Mouse (Mus musculus): ENCODE data around the gene Mms19.

The Mms19 gene

DNA sequence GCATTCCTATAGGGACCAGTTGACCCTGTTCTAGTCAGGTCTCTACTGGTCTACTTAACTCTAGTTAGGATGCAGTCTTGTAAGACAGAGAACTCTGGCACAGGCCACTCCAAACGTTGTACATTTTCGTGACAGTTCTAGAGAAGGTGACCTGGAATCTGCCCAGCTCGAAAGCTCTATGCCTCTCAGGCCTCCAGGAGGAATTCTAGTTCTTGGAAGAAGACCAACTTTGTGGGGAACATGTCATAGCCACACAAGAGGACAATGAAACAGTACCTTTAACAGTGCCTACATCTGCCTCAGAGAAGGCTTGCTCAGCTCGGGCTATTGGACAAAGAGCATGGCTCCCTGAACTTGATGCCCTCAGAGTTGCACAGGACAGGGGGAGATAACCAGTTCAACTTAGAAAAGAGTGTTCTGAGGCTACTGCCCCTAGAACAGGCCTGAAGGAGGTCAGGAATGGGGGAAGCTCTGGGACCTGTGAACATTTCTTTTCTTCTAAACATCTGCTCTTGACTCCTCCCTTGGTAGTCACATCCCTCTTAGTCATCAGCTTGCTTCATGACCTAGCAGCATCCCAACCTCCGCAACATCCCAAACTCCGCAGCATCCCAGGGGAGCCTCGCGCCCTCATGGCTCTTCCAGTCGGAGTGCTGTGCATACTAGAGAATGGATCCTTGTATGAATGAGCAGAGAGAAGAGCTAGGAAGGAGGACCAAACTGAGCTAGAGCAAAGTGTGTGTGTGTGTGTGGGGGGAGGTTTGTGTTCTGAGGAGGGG, 18.0 kb upstream of the Mms19 start:
- DNase-seq (ENCODE audit: low read depth), result no peak

DNA sequence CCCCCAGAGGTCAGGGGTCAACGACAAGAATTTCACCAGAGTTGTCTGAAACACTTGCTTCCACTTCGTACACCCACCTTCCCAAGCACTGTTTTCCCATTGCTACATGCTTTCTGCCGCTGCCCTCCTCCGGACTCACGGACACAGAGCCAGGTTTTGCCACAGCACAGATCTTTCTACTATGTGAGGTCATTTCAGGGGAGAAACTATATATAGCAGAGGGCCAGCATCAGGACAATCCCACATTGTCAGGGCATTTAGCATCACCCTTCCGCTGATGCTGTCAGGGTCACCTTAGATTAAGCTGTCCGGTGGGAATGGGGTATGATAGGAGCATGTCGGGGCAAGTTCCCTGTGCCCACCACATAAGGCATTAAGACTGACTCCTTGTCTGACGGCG, 16.1 kb upstream of the Mms19 start:
- DNase-seq (ENCODE audit: low read depth), result no peak

DNA sequence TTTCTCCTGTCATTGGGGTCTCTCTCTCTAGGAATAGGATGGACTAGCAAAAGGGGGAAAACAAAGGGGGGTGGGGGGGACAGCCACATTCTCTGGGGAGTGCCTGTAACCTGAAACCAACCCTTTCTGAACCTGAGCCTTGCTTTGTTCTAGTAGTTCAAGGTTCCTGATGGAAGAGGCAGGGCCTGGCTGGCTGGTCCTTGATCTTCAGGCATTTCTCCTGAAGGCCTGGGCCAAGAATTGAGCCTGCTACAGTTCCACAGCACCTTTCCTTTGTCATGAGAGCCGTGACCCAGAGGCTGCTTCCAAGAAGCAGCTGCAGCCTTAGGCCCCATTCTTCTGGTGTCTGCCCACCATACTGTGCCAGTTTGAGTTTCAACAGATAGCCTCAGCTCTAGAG, 14.5 kb upstream of the Mms19 start:
- DNase-seq (ENCODE audit: low read depth), result no peak

- no peak for DNase-seq (ENCODE audit: low read depth)
Measured at GRCm38 (mm10) chr19:41994023-41994422, 13.1 kb upstream of the Mms19 start.

DNA sequence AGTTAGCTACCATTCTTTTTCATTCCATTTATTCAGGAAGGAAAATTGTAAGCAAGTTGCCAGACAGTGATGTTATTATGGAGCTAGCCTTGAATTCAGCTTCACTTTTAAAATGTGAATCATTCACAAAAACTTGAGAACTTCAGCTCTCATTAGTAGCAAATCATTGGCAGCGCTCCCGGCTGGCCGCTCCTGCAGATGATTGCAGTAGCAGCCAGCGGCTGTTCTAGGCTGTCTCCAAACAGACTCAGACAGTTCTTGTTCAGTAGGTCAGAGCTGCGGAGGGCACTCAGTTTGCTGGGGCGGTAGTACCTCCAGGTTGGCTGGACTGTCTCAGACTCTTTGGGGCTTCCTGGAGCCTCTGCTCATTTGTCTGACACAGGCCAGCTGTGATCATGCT, 12.5 kb upstream of the Mms19 start:
- DNase-seq (ENCODE audit: low read depth), result no peak

DNA sequence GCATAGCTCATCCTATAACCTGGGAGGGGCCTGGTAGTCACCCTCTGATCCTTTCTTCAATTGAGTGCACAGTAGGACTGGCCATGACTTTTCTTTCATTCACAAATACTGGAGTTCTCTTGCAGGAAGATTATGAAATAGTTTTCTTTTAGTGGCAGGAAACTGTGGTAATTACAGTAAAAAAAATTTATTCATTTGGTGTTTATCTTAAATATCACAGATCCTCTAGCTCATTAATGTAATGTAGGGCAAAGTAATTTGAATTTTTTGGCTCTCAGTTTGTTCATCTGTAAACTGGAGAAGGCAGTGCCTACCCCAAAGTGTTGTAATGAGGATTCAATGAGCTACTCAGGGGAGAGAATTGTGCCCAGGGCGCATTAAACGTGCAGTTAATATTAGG, 12.0 kb upstream of the Mms19 start:
- DNase-seq (ENCODE audit: low read depth), result no peak

GRCm38 (mm10) chr19:41991926-41992477, 11.0 kb upstream of the Mms19 start:
- DNase-seq (ENCODE audit: low read depth), result no peak

- DNase-seq (ENCODE audit: low read depth), result no peak
Measured at GRCm38 (mm10) chr19:41989810-41990209, 8.9 kb upstream of the Mms19 start.

DNA sequence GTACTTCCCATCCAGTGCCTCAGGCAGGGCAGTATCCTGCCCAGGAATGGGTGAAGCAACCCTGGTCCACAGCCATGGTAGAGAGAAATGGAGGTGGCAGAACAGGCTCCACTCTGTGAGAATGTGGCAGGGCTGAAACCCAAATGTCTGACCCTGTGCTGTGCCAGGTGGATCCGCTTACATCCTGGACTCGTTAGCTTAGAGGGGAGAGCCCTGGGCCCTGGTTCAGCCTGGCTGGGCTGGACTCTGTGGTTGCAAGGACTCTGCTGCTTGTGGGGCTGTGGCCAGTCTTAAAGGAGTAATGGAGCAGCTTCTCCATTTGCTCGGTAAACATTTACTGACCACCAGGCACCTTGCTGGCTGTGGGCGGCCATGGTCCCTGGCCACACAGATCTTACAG, 6.2 kb upstream of the Mms19 start:
- no peak for DNase-seq (ENCODE audit: low read depth)

DNA sequence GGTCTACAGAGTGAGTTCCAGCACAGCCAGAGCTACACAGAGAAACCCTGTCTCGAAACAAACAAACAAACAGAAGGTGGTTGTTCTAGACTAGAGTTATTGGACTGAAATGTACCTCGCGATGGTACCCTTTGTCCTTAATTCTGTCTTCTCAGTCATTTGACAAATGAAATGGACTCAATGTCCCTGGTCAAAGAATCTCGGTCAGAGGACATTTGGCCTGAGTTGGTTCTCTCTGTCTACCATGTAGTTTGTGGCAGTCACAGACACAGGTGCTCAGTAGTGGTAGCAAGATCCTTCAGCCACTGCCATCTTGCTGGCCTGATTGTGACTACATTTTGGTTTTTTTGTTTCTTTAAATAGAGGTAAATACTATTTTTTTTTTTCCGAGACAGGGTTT, 5.0 kb upstream of the Mms19 start:
- no peak for DNase-seq (ENCODE audit: low read depth)

GRCm38 (mm10) chr19:41982791-41983150, 1.8 kb upstream of the Mms19 start:
- DNase-seq (ENCODE audit: low read depth), result peak; percentile 52

DNA sequence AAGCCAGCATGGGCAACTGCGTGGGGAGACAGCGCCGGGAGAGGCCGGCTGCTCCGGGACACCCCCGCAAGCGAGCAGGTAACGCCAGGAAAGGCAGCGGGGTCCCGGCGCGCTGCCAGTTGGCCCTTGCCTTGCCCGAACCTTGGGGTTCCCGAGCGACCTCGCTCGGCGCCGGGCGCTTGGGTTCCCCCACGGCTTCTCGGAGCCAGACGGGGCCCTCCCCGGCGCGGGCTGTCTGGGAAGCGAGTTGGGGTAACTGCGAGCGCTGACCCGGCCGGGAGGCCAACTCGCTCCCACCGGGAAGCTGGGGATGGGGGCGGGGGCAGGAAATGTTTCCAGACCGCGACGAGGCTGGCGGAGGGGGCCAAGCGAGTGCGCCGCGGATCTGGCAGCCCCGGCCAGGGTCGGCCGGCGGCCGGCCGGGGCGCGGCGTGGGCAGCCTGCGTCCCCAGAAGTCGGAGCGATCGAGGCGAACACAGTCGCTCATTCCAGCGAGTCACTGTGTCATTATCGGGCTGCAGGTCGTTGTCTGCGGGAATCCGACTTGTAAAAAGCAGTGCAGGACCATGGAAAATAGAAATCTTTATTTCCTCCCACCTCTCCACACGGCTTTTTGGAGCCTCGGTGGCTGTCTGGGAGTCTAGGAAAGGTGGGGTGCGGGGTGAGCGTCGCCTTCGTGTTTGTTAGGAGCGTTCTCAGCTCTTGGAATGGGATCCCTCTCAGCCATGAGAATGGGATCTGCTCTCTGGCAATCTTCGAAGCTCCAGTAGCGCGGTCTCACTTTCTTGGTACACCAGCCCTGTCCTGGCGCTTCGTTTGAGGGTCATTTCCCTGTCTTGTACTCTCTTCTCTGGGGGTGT, 1.2 kb upstream of the Mms19 start:
- DNase-seq (ENCODE audit: low read depth), result peak; percentile 44

DNA sequence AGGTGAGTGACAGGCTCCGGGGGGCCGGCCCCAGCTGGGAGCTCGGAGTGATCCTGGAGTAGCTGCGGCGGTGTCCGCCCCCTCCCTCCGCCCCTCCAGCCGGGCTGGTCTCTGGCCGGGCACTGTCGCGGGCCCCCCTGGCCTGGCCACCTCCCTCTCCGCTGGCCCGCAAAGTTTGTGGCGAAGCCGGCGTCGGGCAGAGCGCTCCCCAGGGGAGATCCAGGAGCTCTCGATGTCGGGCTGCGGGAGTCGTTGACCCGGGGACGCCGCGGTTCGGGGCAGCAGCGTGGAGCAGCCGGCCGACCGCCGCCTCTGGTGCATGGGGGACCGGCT, 604 bp upstream of the Mms19 start, which contains the start of gene Ubtd1:
Ubtd1 (plus strand) TSS at position 169 of the 333 bp plus-strand sequence.
- no peak for DNase-seq (ENCODE audit: low read depth)

DNA sequence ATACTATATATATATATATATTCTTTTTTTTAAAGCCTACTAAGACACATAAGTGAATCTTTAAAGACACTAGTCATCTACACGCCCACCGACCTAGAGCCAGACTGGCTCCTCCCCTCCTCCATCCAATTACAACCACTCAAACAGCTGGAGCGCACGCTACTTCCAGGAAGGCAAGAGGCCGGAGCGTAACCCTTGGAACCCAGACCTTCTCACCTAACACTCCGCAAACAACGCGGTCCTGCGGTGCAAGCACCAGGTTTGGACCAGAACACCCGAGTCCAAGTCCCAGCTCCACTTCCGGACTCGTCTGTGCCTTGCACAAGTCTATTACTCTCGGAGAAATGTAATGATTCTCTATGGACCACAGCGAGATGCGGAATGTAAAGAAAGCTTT, 537 bp downstream of the Mms19 start:
- no peak for DNase-seq (ENCODE audit: low read depth)

GRCm38 (mm10) chr19:41973891-41974794, 6.8 kb downstream of the Mms19 start:
- no peak for DNase-seq (ENCODE audit: low read depth)

DNA sequence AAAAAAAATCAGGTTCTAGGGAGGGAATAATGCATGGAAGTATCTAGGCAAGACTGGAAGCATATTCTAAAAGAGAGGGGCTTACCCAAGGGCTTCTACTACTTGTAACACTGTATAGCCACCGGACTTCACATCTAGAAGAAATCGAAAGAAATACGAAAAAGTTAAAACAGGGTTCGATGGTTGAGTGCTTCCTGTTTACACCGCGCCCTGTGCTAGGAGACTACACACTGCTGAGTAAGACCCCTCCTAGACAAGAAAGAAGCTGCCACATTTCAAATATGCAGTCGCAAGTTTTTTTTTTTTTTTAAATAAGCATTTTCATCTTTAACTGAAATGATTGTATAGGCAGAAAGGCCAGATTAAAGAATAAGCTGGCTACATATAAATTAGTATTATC, 11.3 kb downstream of the Mms19 start:
- peak; percentile 26 for DNase-seq (ENCODE audit: low read depth)

GRCm38 (mm10) chr19:41953574-41953973, 27.4 kb downstream of the Mms19 start:
- DNase-seq (ENCODE audit: low read depth), result no peak

DNA sequence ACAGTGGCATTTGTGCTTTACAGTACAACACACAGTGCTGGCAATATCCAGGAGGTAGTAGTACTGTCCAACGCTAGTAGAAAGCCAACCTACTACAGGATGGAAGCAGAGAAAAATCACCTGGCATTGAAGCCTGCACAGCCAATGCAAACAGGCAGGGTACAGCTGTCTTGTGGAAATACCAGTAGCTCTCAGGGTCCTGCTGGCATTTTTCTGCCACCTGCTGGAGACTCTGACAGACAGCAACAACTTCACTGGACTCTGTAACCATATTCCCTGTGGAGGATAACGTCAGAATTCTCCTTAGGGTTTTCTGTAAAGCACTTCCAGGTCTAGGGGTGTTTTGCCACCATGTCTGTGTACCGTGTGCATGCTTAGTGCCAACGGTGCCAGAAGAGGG, 28.7 kb downstream of the Mms19 start:
- DNase-seq (ENCODE audit: low read depth), result no peak

- no peak for DNase-seq (ENCODE audit: low read depth)
Measured at GRCm38 (mm10) chr19:41943841-41944240, 37.1 kb downstream of the Mms19 start.

GRCm38 (mm10) chr19:41938539-41938938, 42.4 kb downstream of the Mms19 start:
- DNase-seq (ENCODE audit: low read depth), result no peak

GRCm38 (mm10) chr19:41935921-41936320, 45.0 kb downstream of the Mms19 start:
- DNase-seq (ENCODE audit: low read depth), result no peak

DNA sequence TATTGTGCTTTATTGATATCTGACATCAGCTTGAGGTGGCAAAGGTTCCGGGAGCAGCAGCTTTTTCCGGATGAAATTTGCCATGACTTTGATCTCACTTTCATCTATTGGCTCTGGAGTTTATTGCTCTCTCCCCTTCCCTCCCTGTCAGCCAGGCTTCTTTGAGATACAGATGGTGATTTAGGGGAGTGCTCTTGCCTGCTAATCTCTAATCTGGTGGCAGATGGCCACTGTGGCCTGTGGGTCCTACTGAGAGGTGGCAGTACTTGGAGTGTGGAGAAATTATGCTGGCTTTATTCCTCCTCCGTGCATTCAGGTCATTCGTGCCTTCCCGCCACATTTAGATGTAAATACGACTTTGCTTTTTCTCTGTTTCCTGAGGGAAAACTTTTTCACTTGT, 46.8 kb downstream of the Mms19 start:
- no peak for DNase-seq (ENCODE audit: low read depth)
